Mouse (Mus musculus) midbrain, embryonic 10.5 days (tissue): Measurements from ENCODE around the gene Fank1. TPM values are rescaled to one million over a fixed set of nuclear protein-coding genes. Genes with fewer than 3 reads are reported as not detected.

Source experiments
- DNase-seq: peaks from one replicate; pipeline ENCODE4 v3.0.0-alpha.2; 2017; ENCODE audit warnings: low spot score
- H3K27ac ChIP-seq: fragments of 300-500 bp; sonication (generic); replicated peaks from 2 replicates; pipeline ENCODE4 v1.5.1; 2016; ENCODE audit warnings: mild to moderate bottlenecking
- H3K27me3 ChIP-seq: fragments of 300-500 bp; sonication (generic); 2 replicates; pipeline ENCODE4 v1.6.1; 2016; ENCODE audit warnings: low read depth, mild to moderate bottlenecking; ENCODE audit not compliant: poor library complexity, severe bottlenecking
- H3K36me3 ChIP-seq: fragments of 300-500 bp; sonication (generic); 2 replicates; pipeline ENCODE4 v1.6.1; 2016; ENCODE audit warnings: mild to moderate bottlenecking, moderate library complexity
- H3K4me1 ChIP-seq: fragments of 300-500 bp; sonication (generic); 2 replicates; pipeline ENCODE4 v1.6.1; 2016
- H3K4me3 ChIP-seq: fragments of 300-500 bp; sonication (generic); 2 replicates; pipeline ENCODE4 v1.5.1; 2016; ENCODE audit warnings: mild to moderate bottlenecking, moderate library complexity
- H3K9me3 ChIP-seq: fragments of 300-500 bp; sonication (generic); replicated peaks from 2 replicates; pipeline ENCODE4 v1.6.1; 2016; ENCODE audit warnings: mild to moderate bottlenecking
- WGBS: fragments of 180-500 bp; shearing (Covaris S2); methylation state at CpG from one replicate; pipeline ENCODE4 v1.1.7; 2016; 5-methylcytosine and 5-hydroxymethylcytosine counted together
- polyA plus RNA-seq: library from polyadenylated mRNA; unstranded; fragments of >200 nt; fragmentation: Nextera tagmentation; extraction: Ambion mirVana; gene quantifications from 2 replicates; pipeline ENCODE4 v1.2.1, GENCODE M21; 2016

The Fank1 gene
- polyA plus RNA-seq, 1 experiment from 2014 or later, result 1.4 TPM

DNA sequence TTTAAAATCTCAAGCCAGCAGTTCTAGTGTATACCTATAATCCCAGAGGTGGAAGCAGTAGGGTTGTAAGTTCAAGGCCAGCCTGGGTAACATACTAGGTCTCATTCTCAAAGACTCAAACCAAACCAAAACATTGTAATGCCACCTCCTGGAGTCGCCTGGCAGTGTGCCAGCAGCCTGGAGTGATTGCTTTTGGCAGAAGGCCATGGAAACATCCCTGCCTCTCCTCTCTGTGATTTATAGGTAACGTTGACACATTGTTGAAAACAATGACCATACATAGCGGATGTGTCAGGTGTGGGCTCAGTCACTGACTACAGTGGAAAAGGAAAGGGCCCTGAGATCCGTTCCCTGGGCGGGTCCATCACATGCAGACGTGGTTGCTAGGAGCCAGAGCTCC is 25.2 kb downstream of the Fank1 start:
- H3K27ac ChIP-seq, result no peak overlapping the region
- 85% methylated on average over 6 of the region's 6 CpGs for WGBS
- H3K9me3 ChIP-seq, result no peaks in the 10 kb centered on the region
- no peak for DNase-seq
- peaks cover 4% of the 10 kb centered on the region; the same call in 1 of the 2 replicates for H3K27me3 ChIP-seq
- H3K4me1 ChIP-seq, result peaks cover 5% of the 10 kb centered on the region; the same call in 1 of the 2 replicates
- no peak overlapping the region for H3K4me3 ChIP-seq
- H3K36me3 ChIP-seq, result no peaks in the 10 kb centered on the region

DNA sequence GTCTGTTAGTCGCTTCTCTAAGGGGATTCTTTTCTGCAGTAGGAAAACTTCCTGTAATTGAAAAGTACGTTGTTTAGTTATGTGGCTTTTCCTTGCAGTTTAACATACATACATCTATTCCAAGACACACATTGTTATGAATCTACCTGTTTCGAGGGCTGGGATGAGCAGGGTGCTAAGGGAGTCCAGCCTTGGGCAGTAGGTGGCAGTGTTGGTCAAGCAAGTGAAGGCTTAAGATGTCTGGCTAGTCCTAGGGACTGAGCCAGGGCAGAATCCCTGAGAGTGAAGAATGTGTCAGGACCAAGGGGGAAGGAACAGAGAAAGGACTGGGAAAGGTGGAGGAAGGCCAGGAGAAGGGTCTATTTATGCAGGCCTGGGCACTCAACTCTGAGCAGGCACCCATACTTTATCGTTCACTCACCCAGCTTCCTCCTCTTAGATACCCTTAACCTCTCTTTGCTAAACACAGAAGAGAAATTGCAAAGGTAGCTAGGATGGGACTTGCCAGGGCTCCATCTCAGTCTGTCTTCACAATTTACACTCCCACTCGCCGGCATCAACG is 29.0 kb downstream of the Fank1 start:
- H3K4me1 ChIP-seq, result no peaks in the 10 kb centered on the region
- H3K4me3 ChIP-seq, result no peak overlapping the region
- DNase-seq, result peak; percentile 55
- WGBS, result 63% methylated on average over 7 of the region's 7 CpGs
- H3K27ac ChIP-seq, result no peak overlapping the region
- no peaks in the 10 kb centered on the region for H3K9me3 ChIP-seq
- peaks cover 4% of the 10 kb centered on the region; the same call in 1 of the 2 replicates for H3K27me3 ChIP-seq
- H3K36me3 ChIP-seq, result no peaks in the 10 kb centered on the region

DNA sequence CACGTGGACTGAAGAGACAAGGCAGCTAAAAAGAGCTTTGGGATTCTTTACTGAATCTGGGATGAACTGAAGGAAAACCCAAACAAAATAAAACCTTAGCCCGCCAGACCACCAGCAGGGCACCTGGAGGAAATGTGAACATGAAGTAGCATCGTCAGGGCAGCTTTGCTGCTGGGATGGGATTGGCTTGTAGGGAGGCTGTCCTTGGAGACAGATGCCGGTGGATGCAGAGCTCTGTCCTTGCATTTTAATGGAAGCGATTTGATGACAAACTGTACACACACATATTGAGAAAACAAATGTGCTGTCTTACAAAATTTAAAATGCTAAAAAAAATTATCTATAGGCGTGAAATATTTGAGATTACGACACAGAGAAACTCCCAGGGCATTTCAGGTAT is 36.3 kb downstream of the Fank1 start:
- Histone ChIP-seq H3K4me1 (no peaks in the 10 kb centered on the region), H3K27ac (no peak overlapping the region), H3K36me3 (no peaks in the 10 kb centered on the region), H3K9me3 (no peaks in the 10 kb centered on the region), H3K27me3 (no peaks in the 10 kb centered on the region), H3K4me3 (no peak overlapping the region)
- 79% methylated on average over 7 of the region's 7 CpGs for WGBS
- DNase-seq, result no peak

DNA sequence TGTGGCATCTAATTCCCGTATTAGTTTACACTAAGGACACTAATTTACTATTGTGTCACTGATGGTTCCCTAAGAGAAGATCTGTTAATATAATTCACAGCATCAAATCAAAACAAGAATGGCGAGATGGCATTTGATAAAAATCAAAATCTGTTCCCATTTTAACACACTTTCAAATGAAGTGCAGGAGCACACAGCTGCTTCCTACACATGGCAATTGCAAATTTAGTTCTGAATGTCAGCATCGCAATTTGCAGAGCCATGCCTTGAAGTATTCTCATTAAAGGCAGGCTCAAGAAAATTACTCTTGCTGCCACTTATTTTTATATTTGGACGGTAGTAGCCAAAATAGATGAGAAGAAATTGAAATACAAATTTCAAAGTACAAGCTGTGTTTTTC is 36.7 kb downstream of the Fank1 start:
- H3K36me3 ChIP-seq, result no peaks in the 10 kb centered on the region
- WGBS, result 85% methylated on average over 4 of the region's 4 CpGs
- no peak overlapping the region for H3K27ac ChIP-seq
- H3K4me1 ChIP-seq, result no peaks in the 10 kb centered on the region
- no peak for DNase-seq
- H3K9me3 ChIP-seq, result no peaks in the 10 kb centered on the region
- no peaks in the 10 kb centered on the region for H3K27me3 ChIP-seq
- H3K4me3 ChIP-seq, result no peak overlapping the region

DNA sequence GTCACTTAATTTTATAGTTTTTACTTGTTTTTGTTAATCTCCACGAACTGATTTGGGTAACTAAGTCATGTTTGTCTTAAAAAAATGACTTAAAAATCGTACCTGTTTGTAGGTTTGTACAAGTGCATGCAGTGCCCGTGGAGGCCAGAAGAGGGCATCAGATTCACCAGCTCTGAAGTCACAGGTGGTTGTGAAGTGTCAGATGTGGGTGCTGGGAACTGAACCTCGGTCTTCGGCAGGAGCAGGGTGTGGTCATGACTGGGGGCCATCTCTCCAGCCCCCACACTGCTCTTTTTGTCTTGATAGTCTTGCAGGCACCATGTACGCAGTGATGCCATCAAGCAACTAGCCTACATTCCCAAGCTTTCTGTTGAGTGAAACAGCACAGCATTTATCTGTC is 47.1 kb downstream of the Fank1 start:
- Histone ChIP-seq H3K36me3 (no peaks in the 10 kb centered on the region), H3K4me1 (0 out of 2 replicates have a peak, but pooled peaks cover 3% of the 10 kb centered on the region), H3K4me3 (no peak overlapping the region), H3K27me3 (no peaks in the 10 kb centered on the region), H3K27ac (no peak overlapping the region), H3K9me3 (peaks cover 5% of the 10 kb centered on the region)
- DNase-seq, result no peak
- WGBS, result 89% methylated on average over 6 of the region's 6 CpGs

DNA sequence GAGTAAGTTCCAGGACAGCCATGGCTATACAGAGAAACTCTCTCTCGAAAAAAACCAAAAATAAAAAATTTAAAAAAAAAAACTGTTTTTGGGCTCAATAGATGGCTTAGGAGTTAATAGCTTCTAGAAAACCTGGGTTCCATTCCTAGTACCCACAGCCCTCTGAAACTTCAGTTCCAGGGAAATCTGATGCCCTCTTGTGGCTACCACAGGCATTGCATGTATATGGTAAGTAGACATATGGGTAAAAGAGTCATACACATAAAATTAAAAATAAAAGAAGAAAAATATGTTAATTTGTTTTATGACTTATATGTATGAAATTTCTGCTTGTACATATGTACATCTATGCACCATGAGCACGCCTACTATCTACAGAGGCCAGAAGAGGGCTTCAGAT is 47.9 kb downstream of the Fank1 start:
- DNase-seq, result no peak
- no peaks in the 10 kb centered on the region for H3K36me3 ChIP-seq
- 94% methylated on average over 2 of the region's 2 CpGs for WGBS
- no peak overlapping the region for H3K4me3 ChIP-seq
- H3K4me1 ChIP-seq, result 0 out of 2 replicates have a peak, but pooled peaks cover 3% of the 10 kb centered on the region
- H3K27ac ChIP-seq, result no peak overlapping the region
- H3K9me3 ChIP-seq, result peaks cover 5% of the 10 kb centered on the region
- H3K27me3 ChIP-seq, result no peaks in the 10 kb centered on the region

DNA sequence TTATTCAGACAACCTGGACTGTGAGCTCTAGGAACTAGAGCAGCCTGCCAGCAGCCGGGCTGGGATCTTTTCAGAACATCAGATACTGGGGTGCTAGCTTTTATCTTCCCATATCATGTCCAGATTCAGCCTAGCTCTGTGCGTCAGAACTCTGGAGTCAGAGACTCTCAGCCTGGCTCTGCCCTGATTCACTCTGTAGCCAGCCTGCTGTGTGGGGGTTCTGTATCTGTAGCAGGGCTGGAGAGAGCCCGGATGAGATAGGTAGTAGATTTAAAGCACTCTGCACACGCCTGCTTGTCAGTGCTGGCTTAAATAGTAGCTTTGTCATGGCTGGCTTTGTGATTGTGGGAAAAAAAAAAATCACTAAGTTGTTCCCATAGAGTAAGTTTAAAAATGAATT is 51.9 kb downstream of the Fank1 start:
- Histone ChIP-seq H3K4me1 (0 out of 2 replicates have a peak, but pooled peaks cover 3% of the 10 kb centered on the region), H3K36me3 (no peaks in the 10 kb centered on the region), H3K27ac (0 out of 2 replicates have a peak overlapping the region, but pooled peaks have one; percentile 28), H3K9me3 (peaks cover 5% of the 10 kb centered on the region), H3K4me3 (no peak overlapping the region), H3K27me3 (no peaks in the 10 kb centered on the region)
- 65% methylated on average over 4 of the region's 4 CpGs for WGBS
- no peak for DNase-seq

DNA sequence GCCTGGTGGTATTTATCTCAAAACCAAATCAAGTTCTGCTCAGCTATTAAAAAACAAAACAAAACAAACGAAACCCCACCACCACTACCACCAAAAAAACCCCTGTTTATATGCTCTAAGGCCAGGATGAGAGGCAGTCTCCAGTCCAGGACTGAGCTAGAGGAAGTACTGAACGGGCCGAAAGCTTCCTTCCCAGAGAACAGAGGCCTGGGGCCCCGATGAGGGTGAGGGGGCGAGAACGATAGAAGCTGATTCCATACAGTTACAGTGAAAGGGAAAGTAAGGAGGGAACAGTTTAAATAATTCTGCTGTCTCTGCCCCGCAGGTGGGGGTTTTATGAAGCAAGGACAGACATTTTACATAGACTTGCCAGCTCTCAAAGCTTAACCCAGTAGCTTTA is 52.9 kb downstream of the Fank1 start:
- 82% methylated on average over 7 of the region's 7 CpGs for WGBS

DNA sequence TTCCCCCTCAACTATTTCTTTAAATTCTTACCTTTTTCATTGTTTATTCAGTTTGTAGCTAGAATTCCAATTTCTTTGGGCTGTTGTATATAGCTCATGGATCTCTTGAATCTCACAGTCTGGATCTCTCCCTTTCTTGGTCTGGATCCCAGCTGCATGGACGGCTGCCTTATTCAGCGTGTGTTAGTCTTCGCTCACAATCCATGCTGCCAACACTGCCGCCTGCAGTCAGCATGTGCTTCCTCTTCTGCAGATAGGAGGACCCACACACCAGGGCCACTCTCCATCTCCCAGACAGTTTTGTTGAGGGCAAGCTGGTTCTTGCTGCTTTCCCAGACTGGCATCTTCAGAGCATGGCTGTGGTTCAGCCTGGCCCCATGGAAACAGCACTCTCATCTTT is 62.9 kb downstream of the Fank1 start:
- Histone ChIP-seq H3K9me3 (no peaks in the 10 kb centered on the region), H3K4me3 (no peak overlapping the region), H3K27me3 (no peaks in the 10 kb centered on the region), H3K4me1 (no peaks in the 10 kb centered on the region), H3K27ac (no peak overlapping the region), H3K36me3 (no peaks in the 10 kb centered on the region)
- DNase-seq, result no peak
- 84% methylated on average over 4 of the region's 4 CpGs for WGBS

More for the DNA sequence above, 52.9 kb downstream of the Fank1 start:
- Histone ChIP-seq H3K4me1 (0 out of 2 replicates have a peak, but pooled peaks cover 3% of the 10 kb centered on the region), H3K9me3 (no peaks in the 10 kb centered on the region), H3K4me3 (no peak overlapping the region), H3K36me3 (no peaks in the 10 kb centered on the region), H3K27me3 (no peaks in the 10 kb centered on the region), H3K27ac (no peak overlapping the region)
- DNase-seq, result no peak

DNA sequence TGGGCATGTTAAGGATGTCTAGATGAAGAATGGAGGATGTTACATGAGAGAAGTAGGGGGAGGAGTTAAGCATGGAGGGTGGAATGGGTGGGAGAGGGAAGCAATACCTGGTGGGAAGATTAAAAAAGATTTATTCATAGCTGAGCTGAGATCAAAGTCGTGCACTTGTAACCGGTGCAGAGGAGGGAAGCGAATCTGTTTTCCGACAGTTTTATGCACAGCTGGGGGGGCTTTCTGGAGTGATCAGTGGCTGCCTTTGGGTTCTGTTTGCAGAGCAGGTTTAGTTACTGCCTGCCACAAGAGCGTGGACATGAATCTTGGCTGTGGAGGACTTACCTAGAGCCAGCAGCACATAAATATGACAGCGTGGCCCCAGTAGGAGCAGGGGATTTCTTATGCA is 65.4 kb downstream of the Fank1 start:
- WGBS, result 87% methylated on average over 6 of the region's 6 CpGs
- Histone ChIP-seq H3K27ac (no peak overlapping the region), H3K27me3 (no peaks in the 10 kb centered on the region), H3K4me1 (no peaks in the 10 kb centered on the region), H3K4me3 (no peak overlapping the region), H3K9me3 (no peaks in the 10 kb centered on the region), H3K36me3 (no peaks in the 10 kb centered on the region)
- DNase-seq, result no peak

DNA sequence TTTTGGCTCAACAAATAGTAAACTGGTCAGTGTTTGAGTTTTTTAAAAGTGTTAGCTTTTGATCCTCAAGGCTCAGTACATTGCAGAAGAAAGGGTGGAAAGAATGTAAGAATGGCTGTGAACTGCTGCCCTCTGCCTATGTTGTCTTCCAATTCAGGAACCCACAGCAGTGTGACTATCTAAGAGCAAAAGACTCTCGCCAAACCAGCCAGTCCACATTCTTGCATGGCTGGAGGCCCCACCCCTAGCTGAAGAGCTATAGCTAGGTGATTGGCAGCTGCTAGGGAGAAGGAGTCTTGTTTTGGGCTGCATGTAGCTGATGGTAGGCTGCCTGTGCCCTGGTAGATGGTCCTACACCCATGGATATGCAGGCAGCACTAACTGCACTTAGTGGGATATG is 70.5 kb downstream of the Fank1 start:
- WGBS, result 23% methylated on average over 1 of the region's 1 CpGs
- Histone ChIP-seq H3K27me3 (no peaks in the 10 kb centered on the region), H3K27ac (no peak overlapping the region), H3K4me1 (no peaks in the 10 kb centered on the region), H3K36me3 (no peaks in the 10 kb centered on the region), H3K4me3 (no peak overlapping the region), H3K9me3 (no peaks in the 10 kb centered on the region)
- no peak for DNase-seq

DNA sequence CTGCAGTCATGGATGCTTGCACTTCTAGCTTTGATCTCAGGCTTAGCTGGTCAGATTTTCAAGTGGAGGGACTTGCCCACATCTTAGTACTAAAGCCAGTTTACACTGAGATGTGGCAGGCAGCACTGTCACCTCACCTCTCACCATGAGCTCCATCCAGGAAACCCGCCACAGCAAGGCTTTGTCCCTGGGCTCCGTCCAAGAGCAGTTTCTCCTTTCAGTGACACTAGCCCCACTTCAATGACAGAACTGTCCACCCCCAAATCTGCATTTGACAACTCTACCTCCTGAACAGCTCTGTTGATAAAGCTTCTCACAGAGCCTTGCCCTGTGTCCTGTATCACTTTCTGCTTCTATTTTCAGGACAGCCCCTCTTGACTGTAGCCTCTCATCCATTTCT is 71.5 kb downstream of the Fank1 start:
- no peaks in the 10 kb centered on the region for H3K27me3 ChIP-seq
- H3K9me3 ChIP-seq, result no peaks in the 10 kb centered on the region
- H3K36me3 ChIP-seq, result no peaks in the 10 kb centered on the region
- 63% methylated on average over 2 of the region's 2 CpGs for WGBS
- H3K4me1 ChIP-seq, result no peaks in the 10 kb centered on the region
- H3K4me3 ChIP-seq, result no peak overlapping the region
- H3K27ac ChIP-seq, result no peak overlapping the region
- no peak for DNase-seq

DNA sequence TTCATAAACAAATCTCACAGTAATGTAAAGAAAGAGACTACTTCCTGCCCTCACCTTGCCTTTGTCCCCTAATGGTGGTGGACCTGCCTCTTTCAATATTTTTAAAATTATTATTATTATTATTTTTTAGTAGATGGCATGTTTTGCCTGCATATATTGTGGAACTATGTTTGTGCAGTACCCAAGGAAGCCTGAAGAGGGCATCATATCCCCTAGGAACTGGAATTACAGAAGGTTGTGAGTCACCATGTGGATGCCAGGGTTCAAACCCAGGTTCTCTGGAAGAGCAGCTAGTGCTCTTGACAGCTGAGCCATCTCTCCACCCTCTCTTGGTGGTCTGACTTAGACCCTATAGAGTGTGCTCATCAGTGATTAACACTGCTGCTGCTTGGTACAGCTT is 74.1 kb downstream of the Fank1 start:
- no peak for DNase-seq
- Histone ChIP-seq H3K4me1 (no peaks in the 10 kb centered on the region), H3K27me3 (no peaks in the 10 kb centered on the region), H3K4me3 (no peak overlapping the region), H3K9me3 (no peaks in the 10 kb centered on the region), H3K27ac (no peak overlapping the region), H3K36me3 (no peaks in the 10 kb centered on the region)

DNA sequence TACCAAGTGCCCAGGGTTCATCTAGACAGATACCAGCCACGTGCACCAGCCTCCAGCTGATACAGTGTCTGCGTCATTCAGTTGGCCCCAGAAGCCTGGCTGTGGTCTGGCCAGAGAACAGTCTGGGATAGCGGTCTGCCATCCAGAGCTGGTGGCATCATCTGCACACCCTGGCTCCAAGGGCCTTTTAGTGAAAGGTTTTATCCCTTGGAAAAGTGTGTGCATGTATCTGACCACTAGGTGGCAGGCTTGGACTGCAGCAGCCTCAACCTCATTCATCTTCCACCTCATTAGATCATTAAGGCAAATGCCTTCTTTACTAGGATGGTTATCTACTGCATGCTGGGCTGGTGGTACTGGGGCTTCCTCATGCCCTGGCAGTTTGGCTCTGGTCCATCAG is 79.6 kb downstream of the Fank1 start:
- H3K27ac ChIP-seq, result no peak overlapping the region
- no peaks in the 10 kb centered on the region for H3K9me3 ChIP-seq
- no peaks in the 10 kb centered on the region for H3K4me1 ChIP-seq
- no peaks in the 10 kb centered on the region for H3K27me3 ChIP-seq
- peak; percentile 71 for DNase-seq
- WGBS, result 29% methylated on average over 3 of the region's 3 CpGs
- H3K36me3 ChIP-seq, result no peaks in the 10 kb centered on the region
- H3K4me3 ChIP-seq, result no peak overlapping the region
